Mouse (Mus musculus): ENCODE results near the gene Card11.
A peak's percentile ranks its signal among the peaks of the same experiment; 100 is the strongest.

The Card11 gene

DNA sequence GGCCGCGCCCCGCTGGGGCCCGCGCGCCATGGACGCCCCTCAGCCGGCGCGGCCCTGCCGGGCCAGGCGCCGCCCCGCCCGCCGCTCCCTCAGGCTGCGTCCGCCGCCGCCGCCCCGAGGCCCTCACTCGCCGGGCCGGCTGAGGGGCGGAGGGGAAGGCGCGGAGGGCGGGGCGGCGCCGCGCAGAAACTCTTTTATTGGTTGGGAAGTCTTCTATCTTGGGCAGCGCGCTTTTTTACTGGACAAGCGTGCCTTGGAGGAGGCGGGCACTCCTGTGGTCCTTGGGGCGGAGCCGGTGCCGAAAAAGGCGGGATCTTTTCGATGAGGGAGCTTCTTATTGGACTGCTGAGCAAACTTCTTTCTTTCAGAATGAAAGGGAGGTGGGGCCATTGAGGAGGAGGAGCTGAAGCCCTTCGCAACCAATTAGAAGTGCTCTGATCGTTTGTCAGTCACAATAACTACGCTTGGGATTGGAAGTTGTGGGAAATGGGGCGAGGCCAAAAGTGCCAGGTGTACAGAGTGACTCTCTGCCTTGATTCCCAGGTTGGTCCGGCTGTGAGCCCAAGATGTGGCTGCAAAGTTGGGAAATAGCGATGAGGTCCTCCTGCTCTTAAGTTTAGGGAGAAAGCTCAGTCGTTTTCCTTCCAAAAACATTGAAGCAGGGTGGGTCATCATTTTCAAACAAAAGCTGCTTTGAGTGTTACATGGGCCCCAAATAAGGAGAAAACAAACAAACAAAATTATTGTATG lies 169.9 kb downstream of the Card11 start, which contains the start of gene Gna12:
Gene Gna12 (minus strand): TSS at position 118 of the 750 bp plus-strand sequence.
- DNase-seq: peak; percentile 98

GRCm38 (mm10) chr5:140829911-140830294 lies 170.5 kb downstream of the Card11 start:
- DNase-seq: peak; percentile 69

DNA sequence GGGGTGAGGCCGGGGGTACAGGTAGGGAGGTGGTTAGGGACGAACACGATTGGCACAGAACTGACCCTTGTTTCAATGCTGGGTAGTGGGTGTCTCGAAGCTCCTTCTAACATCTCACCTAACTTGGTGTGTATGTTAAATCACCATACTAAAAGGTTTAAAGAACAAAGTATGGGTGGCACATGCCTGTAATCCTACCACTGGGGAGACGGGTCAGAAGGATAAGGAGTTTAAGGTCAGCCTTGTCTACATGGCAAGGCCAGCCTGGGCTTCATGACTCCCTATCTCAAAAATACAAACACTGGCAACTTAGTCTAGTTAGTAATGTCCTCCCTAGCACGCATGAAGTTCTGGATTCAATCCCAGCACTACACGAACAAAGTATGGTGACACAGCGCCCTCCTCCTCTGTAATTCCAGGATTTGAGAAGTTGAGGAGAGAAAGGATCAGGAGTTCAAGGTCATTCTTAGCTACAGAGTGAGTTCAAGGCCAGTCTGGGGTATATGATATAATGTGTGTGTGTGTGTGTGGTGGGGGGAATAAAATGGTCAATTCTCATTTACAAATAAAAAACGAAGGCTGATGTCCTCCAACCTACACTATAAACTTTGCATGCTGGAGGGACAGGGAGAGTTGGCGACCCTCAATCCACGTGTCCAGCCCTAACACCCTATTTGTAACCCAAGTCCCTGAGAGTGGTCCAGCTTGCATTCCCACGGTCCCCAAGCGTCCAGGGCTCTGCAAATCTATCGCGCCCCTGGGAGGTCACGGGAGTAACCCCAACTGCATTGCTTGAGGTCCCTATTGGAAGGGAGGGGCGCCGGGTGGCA lies 171.1 kb downstream of the Card11 start:
- no peak for DNase-seq

DNA sequence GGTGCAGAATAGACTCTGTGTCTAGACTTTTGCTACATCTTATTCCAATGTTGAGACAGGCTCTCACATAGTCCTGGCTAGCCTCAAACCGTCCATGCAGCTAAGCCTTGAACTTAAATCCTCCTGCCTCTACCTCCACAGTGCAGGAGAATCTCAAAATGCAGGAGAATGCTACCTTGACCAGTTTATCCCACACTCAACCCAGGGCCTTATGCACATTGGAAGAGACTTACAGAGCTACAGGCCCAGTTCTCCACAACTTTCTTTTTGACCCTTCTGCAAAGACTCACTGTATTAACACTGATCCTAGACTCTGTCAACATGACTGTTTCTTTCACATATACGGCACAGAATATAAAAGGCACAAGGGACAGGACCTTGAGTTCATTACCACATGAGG lies 172.0 kb downstream of the Card11 start:
- DNase-seq: no peak

DNA sequence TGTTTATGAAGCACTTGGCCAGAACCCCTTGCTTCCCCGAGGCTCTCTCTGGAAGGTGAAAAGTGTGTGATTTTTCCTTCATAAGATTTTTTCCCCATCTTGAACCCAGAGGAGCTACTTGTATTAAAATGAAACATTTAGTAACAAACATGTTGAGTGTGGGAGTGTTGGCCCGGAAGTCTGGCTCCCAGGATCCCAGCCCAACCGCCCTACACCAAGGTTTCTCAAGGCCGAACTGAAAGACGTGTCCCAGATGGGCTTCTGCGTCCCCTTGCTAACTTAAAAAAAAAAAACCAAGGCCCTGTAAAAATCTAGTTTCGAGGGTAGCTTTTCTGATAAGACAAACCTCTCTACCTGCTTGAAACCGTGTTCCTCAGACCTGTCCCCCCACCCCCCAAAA lies 172.5 kb downstream of the Card11 start:
- no peak for DNase-seq

GRCm38 (mm10) chr5:140827413-140827812 lies 173.0 kb downstream of the Card11 start:
- DNase-seq: no peak

GRCm38 (mm10) chr5:140826796-140827195 lies 173.6 kb downstream of the Card11 start:
- peak; percentile 28 for DNase-seq

- no peak for DNase-seq
Observed at GRCm38 (mm10) chr5:140826118-140826517, 174.3 kb downstream of the Card11 start.

DNA sequence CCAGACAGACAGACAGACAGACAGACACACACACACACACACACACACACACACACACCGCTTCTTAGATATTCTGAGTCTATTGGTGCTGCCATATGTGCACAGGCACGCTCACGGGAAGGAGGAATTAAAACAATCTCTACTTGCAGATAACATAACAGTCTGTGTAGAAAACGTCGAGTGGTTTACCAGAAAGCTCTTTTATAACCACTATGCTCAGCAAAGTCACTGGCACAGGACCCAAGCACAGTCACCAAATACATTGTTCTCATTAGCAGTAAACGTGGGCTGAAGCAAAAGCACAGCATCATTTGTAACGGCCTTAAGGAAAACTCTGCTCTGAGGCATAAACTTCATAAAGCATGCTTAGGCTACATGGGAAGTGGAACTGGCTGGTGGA lies 176.3 kb downstream of the Card11 start:
- DNase-seq: no peak

- DNase-seq: no peak
Observed at GRCm38 (mm10) chr5:140823386-140823785, 177.0 kb downstream of the Card11 start.
